Mouse (Mus musculus): ENCODE results near the gene Dclk1. TPM values are rescaled to one million over a fixed set of nuclear protein-coding genes. Genes with fewer than 3 reads are reported as not detected.
A peak's percentile ranks its signal among the peaks of the same experiment; 100 is the strongest.

Dclk1 gene
- polyA plus RNA-seq, 1 experiment from 2014 or later = 277 TPM

GRCm38 (mm10) chr3:55587972-55588946, 346.1 kb downstream of the Dclk1 start:
- ATAC-seq = peak; percentile 70
- Histone ChIP-seq H3K9me3 (ENCODE audit: control insufficient read depth, low read length) (no peaks in the 10 kb centered on the region), H3K4me2 (ENCODE audit: low read length) (no peak overlapping the region)

More at GRCm38 (mm10) chr3:55587972-55588946, 346.1 kb downstream of the Dclk1 start:
- no peak overlapping the region for H3K4me3 ChIP-seq (replicated peaks; ENCODE audit: low read length)
- H3K27ac ChIP-seq (ENCODE audit: low read length) = no peak overlapping the region
- H3K9ac ChIP-seq (replicated peaks; ENCODE audit: low read depth, low read length) = no peak overlapping the region
- 10% methylated on average over 12 of the region's 12 CpGs for WGBS
- peaks cover 13% of the 10 kb centered on the region for H3K4me1 ChIP-seq (replicated peaks; ENCODE audit: control insufficient read depth, insufficient read depth, low read length)
- H3K36me3 ChIP-seq (ENCODE audit: control insufficient read depth, insufficient read depth) = no peaks in the 10 kb centered on the region
- H3K27me3 ChIP-seq (replicated peaks; ENCODE audit: control insufficient read depth, insufficient read depth, low read length) = no peaks in the 10 kb centered on the region

Other genes with a start within 250 kb of the Dclk1 start
- 2.1 and 2.3 TPM in 2 replicates for gene Ccna1, start 186.9 kb upstream of the Dclk1 start, polyA plus RNA-seq (2015; fragmentation: Nextera tagmentation; extraction: Ambion mirVana)
- 19.5 and 22.6 TPM in 2 replicates for gene Spg20, start 130.3 kb upstream of the Dclk1 start, polyA plus RNA-seq (2015; fragmentation: Nextera tagmentation; extraction: Ambion mirVana)
- gene Ccdc169, start 105.0 kb upstream of the Dclk1 start, polyA plus RNA-seq (2015; fragmentation: Nextera tagmentation; extraction: Ambion mirVana) = 0.19 and 0.30 TPM in 2 replicates
- not detected in 2 replicates for gene Sohlh2, start 60.3 kb upstream of the Dclk1 start, polyA plus RNA-seq (2015; fragmentation: Nextera tagmentation; extraction: Ambion mirVana)
- gene Gm21954, start 229.8 kb downstream of the Dclk1 start, polyA plus RNA-seq (2015; fragmentation: Nextera tagmentation; extraction: Ambion mirVana) = not detected in 2 replicates

All from forebrain, embryonic 16.5 days (tissue).